9 mouse cellular contexts compared by ENCODE assay signal in the genomic region with DNA sequence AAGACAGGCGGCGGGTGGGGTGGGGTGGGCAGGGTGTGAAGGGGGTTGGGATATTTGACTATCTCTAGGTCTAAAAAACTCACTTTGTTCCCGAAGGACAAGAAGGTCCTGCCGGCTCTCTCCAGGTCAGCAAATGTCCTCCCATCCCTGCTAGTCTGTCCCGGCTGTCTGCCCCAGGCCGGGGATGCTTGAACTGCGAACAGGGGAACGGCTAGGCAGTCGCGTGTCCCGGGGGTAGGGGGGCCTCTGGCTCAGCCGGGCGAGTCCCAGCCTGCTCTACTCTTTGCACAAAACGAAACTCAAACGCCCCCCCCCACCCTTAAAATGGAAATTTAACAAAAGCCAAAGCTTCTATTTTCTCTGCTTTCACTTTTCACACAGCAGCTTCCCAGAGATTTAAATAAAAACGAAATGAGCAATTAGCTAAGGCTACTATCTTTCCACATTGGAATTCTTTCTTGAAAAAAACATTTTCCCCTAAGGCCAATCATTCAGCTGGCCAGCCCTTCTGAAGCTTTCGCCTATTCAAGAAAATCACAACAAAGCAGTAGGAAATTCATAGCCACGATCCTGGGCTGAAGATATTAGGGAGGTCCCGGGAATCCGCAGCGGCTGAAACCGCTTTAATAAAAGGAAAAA. TPM values are rescaled to one million over a fixed set of nuclear protein-coding genes. Genes with fewer than 3 reads are reported as not detected.
DNase-seq lines count a peak whose midpoint lies in the region; ATAC-seq lines count a peak whose summit lies in the region.
"Had no signal": no experiment of that assay in that cellular context is flagged by ENCODE, and none has a peak within 500 bp of the region (broad histone marks: within the 10 kb centered on the region; RNA-seq: fewer than 3 reads in every experiment).

No protein-coding gene starts in this region.

- DNase-seq in ovary, adult 18-20 months (ENCODE audit: low spot score), result peak; percentile 25
- no peak for DNase-seq in ovary, postnatal 14 days (ENCODE audit: low spot score)
- DNase-seq in forebrain, embryonic 11.5 days (ENCODE audit: low spot score), result peak; percentile 82

- peak overlapping the region; percentile 65 for H3K4me2 ChIP-seq in forebrain, embryonic 11.5 days (ENCODE audit: low read depth, low read length, severe bottlenecking)
- peak overlapping the region; percentile 65 for H3K4me2 ChIP-seq in hindbrain, embryonic 16.5 days (ENCODE audit: low read length)
- peak overlapping the region; percentile 43 for H3K4me2 ChIP-seq in liver, embryonic 12.5 days
- H3K4me2 ChIP-seq in neural tube, embryonic 15.5 days, result peak overlapping the region; percentile 65

- H3K27me3 ChIP-seq in forebrain, embryonic 11.5 days (ENCODE audit: control insufficient read depth, insufficient read depth, low read length), result peaks cover 26% of the 10 kb centered on the region
- no peaks in the 10 kb centered on the region for H3K27me3 ChIP-seq in hindbrain, embryonic 16.5 days (replicated peaks; ENCODE audit: control insufficient read depth, insufficient read depth, low read length)
- peaks cover 93% of the 10 kb centered on the region for H3K27me3 ChIP-seq in liver, embryonic 12.5 days (replicated peaks)
- H3K27me3 ChIP-seq in neural tube, embryonic 15.5 days (replicated peaks), result no peaks in the 10 kb centered on the region

- H3K4me3 ChIP-seq in forebrain, embryonic 11.5 days (ENCODE audit: low read depth, low read length), result peak overlapping the region; percentile 32
- peak overlapping the region; percentile 37 for H3K4me3 ChIP-seq in hindbrain, embryonic 16.5 days (ENCODE audit: low read length)
- peak overlapping the region; percentile 28 for H3K4me3 ChIP-seq in liver, embryonic 12.5 days
- peak overlapping the region; percentile 41 for H3K4me3 ChIP-seq in neural tube, embryonic 15.5 days (replicated peaks)
- H3K4me3 ChIP-seq: erythroblast, embryonic 14.5 days had no signal

- peak overlapping the region; percentile 62 for H3K9ac ChIP-seq in forebrain, embryonic 11.5 days (ENCODE audit: low read length)
- H3K9ac ChIP-seq in hindbrain, embryonic 16.5 days (ENCODE audit: low read depth, low read length), result peak overlapping the region; percentile 56
- no peak overlapping the region; the same call in 1 of the 2 replicates for H3K9ac ChIP-seq in liver, embryonic 12.5 days
- H3K9ac ChIP-seq in neural tube, embryonic 15.5 days (replicated peaks), result peak overlapping the region; percentile 53

- no peaks in the 10 kb centered on the region; the same call in 1 of the 2 replicates for H3K36me3 ChIP-seq in forebrain, embryonic 11.5 days (ENCODE audit: control insufficient read depth, insufficient read depth, low read length)
- no peaks in the 10 kb centered on the region for H3K36me3 ChIP-seq in hindbrain, embryonic 16.5 days (ENCODE audit: control insufficient read depth, insufficient read depth, low read length)
- H3K36me3 ChIP-seq in liver, embryonic 12.5 days, result 0 out of 2 replicates have a peak, but pooled peaks cover 5% of the 10 kb centered on the region
- H3K36me3 ChIP-seq in neural tube, embryonic 15.5 days, result no peaks in the 10 kb centered on the region

- ATAC-seq in forebrain, embryonic 11.5 days (replicated peaks; ENCODE audit: low FRiP score), result no peak
- ATAC-seq in hindbrain, embryonic 16.5 days, result no peak
- ATAC-seq in liver, embryonic 12.5 days, result no peak
- ATAC-seq in neural tube, embryonic 15.5 days (ENCODE audit: low FRiP score), result no peak
- no peak for ATAC-seq in erythroblast, adult 5-6 weeks (replicated peaks; ENCODE audit: low FRiP score, poor library complexity, severe bottlenecking)
- ATAC-seq in cerebellum, adult (ENCODE audit: insufficient number of reproducible peaks, low FRiP score, low TSS enrichment), result no peak

- H3K9me3 ChIP-seq in forebrain, embryonic 11.5 days (ENCODE audit: control insufficient read depth, low read length), result no peaks in the 10 kb centered on the region
- H3K9me3 ChIP-seq in hindbrain, embryonic 16.5 days (ENCODE audit: control insufficient read depth, low read length), result no peaks in the 10 kb centered on the region
- H3K9me3 ChIP-seq in liver, embryonic 12.5 days (replicated peaks), result no peaks in the 10 kb centered on the region
- no peaks in the 10 kb centered on the region for H3K9me3 ChIP-seq in neural tube, embryonic 15.5 days (replicated peaks)

- H3K27ac ChIP-seq in forebrain, embryonic 11.5 days (ENCODE audit: low read depth, low read length), result 0 out of 2 replicates have a peak overlapping the region, but pooled peaks have one; percentile 41
- H3K27ac ChIP-seq in hindbrain, embryonic 16.5 days (ENCODE audit: low read depth, low read length), result peak overlapping the region; percentile 71
- H3K27ac ChIP-seq in liver, embryonic 12.5 days, result no peak overlapping the region
- peak overlapping the region; percentile 78 for H3K27ac ChIP-seq in neural tube, embryonic 15.5 days (replicated peaks)

- under 1% methylated on average over 22 of the region's 22 CpGs for WGBS in forebrain, embryonic 11.5 days
- WGBS in hindbrain, embryonic 16.5 days, result 3% methylated on average over 19 of the region's 22 CpGs
- WGBS in liver, embryonic 12.5 days (ENCODE audit: insufficient replicate concordance), result 1% methylated on average over 22 of the region's 22 CpGs
- 5% methylated on average over 22 of the region's 22 CpGs for WGBS in neural tube, embryonic 15.5 days

- peaks cover 23% of the 10 kb centered on the region for H3K4me1 ChIP-seq in forebrain, embryonic 11.5 days (replicated peaks; ENCODE audit: control insufficient read depth, insufficient read depth, low read length)
- H3K4me1 ChIP-seq in hindbrain, embryonic 16.5 days (ENCODE audit: control insufficient read depth, insufficient read depth, low read depth, low read length), result peaks cover 27% of the 10 kb centered on the region
- peaks cover 33% of the 10 kb centered on the region for H3K4me1 ChIP-seq in liver, embryonic 12.5 days
- H3K4me1 ChIP-seq in neural tube, embryonic 15.5 days, result peaks cover 50% of the 10 kb centered on the region

RNA-seq across cellular contexts. Expression of gene Zfp503, which starts 6.0 kb away (rescaled TPM):
- polyA plus RNA-seq in forebrain, embryonic 11.5 days (2014; fragmentation: Nextera tagmentation; extraction: Ambion mirVana), result 6.6 and 6.7 TPM in 2 replicates
- 8.0 and 9.9 TPM in 2 replicates for polyA plus RNA-seq in hindbrain, embryonic 16.5 days (2015; fragmentation: Nextera tagmentation; extraction: Ambion mirVana)
- polyA plus RNA-seq in liver, embryonic 12.5 days (2016; fragmentation: Nextera tagmentation; extraction: Ambion mirVana), result 2.8 and 4.0 TPM in 2 replicates
- 12.7 and 12.9 TPM in 2 replicates for polyA plus RNA-seq in neural tube, embryonic 15.5 days (2015; fragmentation: Nextera tagmentation; extraction: Ambion mirVana)
- total RNA-seq in erythroblast, adult 5-6 weeks (2015; ENCODE audit: low replicate concordance), result 0.38 TPM in 1 of 2 replicates, not detected in the other
- total RNA-seq in erythroblast, adult 5-6 weeks (2017; ENCODE audit: low replicate concordance), result 0.60 TPM in 1 of 2 replicates, not detected in the other

RNA-seq across cellular contexts. Expression of gene Lrmda, which starts 36.1 kb away (rescaled TPM):
- not detected in 2 replicates for polyA plus RNA-seq in forebrain, embryonic 11.5 days (2014; fragmentation: Nextera tagmentation; extraction: Ambion mirVana)
- polyA plus RNA-seq in hindbrain, embryonic 16.5 days (2015; fragmentation: Nextera tagmentation; extraction: Ambion mirVana), result 0.30 and 0.80 TPM in 2 replicates
- 0.23 and 0.49 TPM in 2 replicates for polyA plus RNA-seq in liver, embryonic 12.5 days (2016; fragmentation: Nextera tagmentation; extraction: Ambion mirVana)
- 0.49 and 0.68 TPM in 2 replicates for polyA plus RNA-seq in neural tube, embryonic 15.5 days (2015; fragmentation: Nextera tagmentation; extraction: Ambion mirVana)
- 2.1 TPM in 1 of 2 replicates, not detected in the other for total RNA-seq in erythroblast, adult 5-6 weeks (2015; ENCODE audit: low replicate concordance)
- 1.5 and 16.0 TPM in 2 replicates for total RNA-seq in erythroblast, adult 5-6 weeks (2017; ENCODE audit: low replicate concordance)
- polyA plus RNA-seq: erythroblast, embryonic 14.5 days had no signal
